Mouse (Mus musculus) hematopoietic multipotent progenitor cell, adult 10-12 weeks (in vitro differentiated cells): ENCODE measurements around the gene Mrpl23. TPM values are rescaled to one million over a fixed set of nuclear protein-coding genes. Genes with fewer than 3 reads are reported as not detected.

Experiments
- polyA plus RNA-seq: library from polyadenylated mRNA; stranded (reverse); fragments of >175 nt; gene quantifications from 2 replicates; pipeline ENCODE4 v1.2.3, GENCODE M21; 2012; ENCODE audit warnings: low replicate concordance

Mrpl23 gene
- 12.9 and 28.3 TPM in 2 replicates for polyA plus RNA-seq

GRCm38 (mm10) chr7:142532671-142533058, at the start of gene Mrpl23:
Gene Mrpl23 (plus strand): TSS chr7:142532686.

DNA sequence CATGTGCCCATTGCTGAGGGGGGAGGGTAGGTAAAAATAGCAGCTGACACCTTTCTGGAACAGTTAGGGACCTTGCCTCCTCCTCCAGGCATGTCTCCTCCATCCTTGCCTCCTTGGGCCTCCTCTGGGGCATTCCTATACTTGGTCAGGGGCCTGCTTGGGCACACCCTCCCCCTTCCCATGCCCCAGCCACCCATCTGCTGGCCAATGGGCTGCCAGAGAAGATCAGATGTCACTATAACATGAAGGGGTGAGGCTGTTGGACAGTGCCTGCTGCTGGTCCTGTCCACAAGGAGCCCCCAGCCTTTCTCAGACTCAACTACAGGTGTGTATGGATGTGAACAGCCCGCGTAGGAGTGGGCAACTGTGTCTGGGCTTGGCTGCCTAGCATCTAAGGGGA, 33.9 kb upstream of the Mrpl23 start, which contains the start of gene Tnnt3:
TSS of gene Tnnt3 (plus strand) at position 262 of the 400 bp plus-strand sequence.

Other genes starting within 250 kb of the Mrpl23 start
- gene Krtap5-1, start 235.6 kb upstream of the Mrpl23 start, polyA plus RNA-seq = not detected in 2 replicates
- gene Krtap5-4, start 229.1 kb upstream of the Mrpl23 start, polyA plus RNA-seq = not detected in 2 replicates
- gene Ifitm10, start 158.9 kb upstream of the Mrpl23 start, polyA plus RNA-seq = 41.9 and 231 TPM in 2 replicates
- 54.8 and 139 TPM in 2 replicates for gene Gm49369, start 150.0 kb upstream of the Mrpl23 start, polyA plus RNA-seq
- gene Ctsd, start 144.6 kb upstream of the Mrpl23 start, polyA plus RNA-seq = 105 and 131 TPM in 2 replicates
- gene Syt8, start 97.8 kb upstream of the Mrpl23 start, polyA plus RNA-seq = 0.15 and 1.6 TPM in 2 replicates
- 2.4 and 11.7 TPM in 2 replicates for gene Tnni2, start 90.9 kb upstream of the Mrpl23 start, polyA plus RNA-seq
- gene Lsp1, start 71.9 kb upstream of the Mrpl23 start, polyA plus RNA-seq = 568 and 613 TPM in 2 replicates
- 4.0 and 7.6 TPM in 2 replicates for gene Tnnt3, start 33.9 kb upstream of the Mrpl23 start, polyA plus RNA-seq
- 0.22 and 0.29 TPM in 2 replicates for gene Igf2, start 134.1 kb downstream of the Mrpl23 start, polyA plus RNA-seq
- gene Gm49394, start 137.3 kb downstream of the Mrpl23 start, polyA plus RNA-seq = 0.05 TPM in 1 of 2 replicates, not detected in the other
- not detected in 2 replicates for gene Ins2, start 210.7 kb downstream of the Mrpl23 start, polyA plus RNA-seq